Mouse (Mus musculus): ENCODE results near the gene Sync. TPM values are rescaled to one million over a fixed set of nuclear protein-coding genes. Genes with fewer than 3 reads are reported as not detected.

Sync gene
- polyA plus RNA-seq, 1 experiment from 2014 or later, result 1.6 TPM

- Histone ChIP-seq H3K4me3 (ENCODE audit: low read depth, low read length) (no peak overlapping the region), H3K9me3 (ENCODE audit: control insufficient read depth, low read length) (no peaks in the 10 kb centered on the region), H3K4me2 (ENCODE audit: low read depth) (no peak overlapping the region), H3K36me3 (ENCODE audit: control insufficient read depth, insufficient read depth, low read length) (no peaks in the 10 kb centered on the region), H3K4me1 (ENCODE audit: control insufficient read depth, insufficient read depth, low read length) (no peaks in the 10 kb centered on the region), H3K27me3 (ENCODE audit: control insufficient read depth, insufficient read depth, low read length) (no peaks in the 10 kb centered on the region), H3K27ac (ENCODE audit: low read depth, low read length) (no peak overlapping the region), H3K9ac (ENCODE audit: low read length) (no peak overlapping the region)
- 27% methylated on average over 15 of the region's 15 CpGs for WGBS
- no peak for DNase-seq (ENCODE audit: low spot score)
- no peak for ATAC-seq (ENCODE audit: insufficient read depth, low FRiP score, low TSS enrichment)
Measured at GRCm38 (mm10) chr4:129271991-129272755, 15.2 kb upstream of the Sync start.

- 52% methylated on average over 5 of the region's 5 CpGs for WGBS
- Histone ChIP-seq H3K36me3 (ENCODE audit: control insufficient read depth, insufficient read depth, low read length) (no peaks in the 10 kb centered on the region), H3K4me2 (ENCODE audit: low read depth) (no peak overlapping the region), H3K4me3 (ENCODE audit: low read depth, low read length) (no peak overlapping the region), H3K9me3 (ENCODE audit: control insufficient read depth, low read length) (no peaks in the 10 kb centered on the region), H3K4me1 (ENCODE audit: control insufficient read depth, insufficient read depth, low read length) (no peaks in the 10 kb centered on the region), H3K27ac (ENCODE audit: low read depth, low read length) (no peak overlapping the region), H3K27me3 (ENCODE audit: control insufficient read depth, insufficient read depth, low read length) (no peaks in the 10 kb centered on the region), H3K9ac (ENCODE audit: low read length) (no peak overlapping the region)
- ATAC-seq (ENCODE audit: insufficient read depth, low FRiP score, low TSS enrichment) (no peak), DNase-seq (ENCODE audit: low spot score) (no peak)
Measured at GRCm38 (mm10) chr4:129272756-129273046, 14.7 kb upstream of the Sync start.

- Histone ChIP-seq H3K9ac (ENCODE audit: low read length) (no peak overlapping the region), H3K4me1 (ENCODE audit: control insufficient read depth, insufficient read depth, low read length) (no peaks in the 10 kb centered on the region), H3K27me3 (ENCODE audit: control insufficient read depth, insufficient read depth, low read length) (no peaks in the 10 kb centered on the region), H3K4me2 (ENCODE audit: low read depth) (no peak overlapping the region), H3K27ac (ENCODE audit: low read depth, low read length) (no peak overlapping the region), H3K4me3 (ENCODE audit: low read depth, low read length) (no peak overlapping the region), H3K9me3 (ENCODE audit: control insufficient read depth, low read length) (no peaks in the 10 kb centered on the region), H3K36me3 (ENCODE audit: control insufficient read depth, insufficient read depth, low read length) (no peaks in the 10 kb centered on the region)
- 3% methylated on average over 18 of the region's 18 CpGs for WGBS
- DNase-seq (ENCODE audit: low spot score), result peak; percentile 87
- peak; percentile 13; the same call in 1 of the 2 replicates for ATAC-seq (ENCODE audit: insufficient read depth, low FRiP score, low TSS enrichment)
Measured at GRCm38 (mm10) chr4:129276453-129276865, 11.0 kb upstream of the Sync start.

GRCm38 (mm10) chr4:129282786-129283185 is 4.6 kb upstream of the Sync start:
- no peaks in the 10 kb centered on the region for H3K36me3 ChIP-seq (ENCODE audit: control insufficient read depth, insufficient read depth, low read length)
- no peak for ATAC-seq (ENCODE audit: insufficient read depth, low FRiP score, low TSS enrichment)
- H3K27ac ChIP-seq (ENCODE audit: low read depth, low read length), result no peak overlapping the region
- no peak for DNase-seq (ENCODE audit: low spot score)
- peaks cover 12% of the 10 kb centered on the region for H3K27me3 ChIP-seq (ENCODE audit: control insufficient read depth, insufficient read depth, low read length)
- H3K4me3 ChIP-seq (ENCODE audit: low read depth, low read length), result no peak overlapping the region
- no peaks in the 10 kb centered on the region for H3K9me3 ChIP-seq (ENCODE audit: control insufficient read depth, low read length)
- H3K9ac ChIP-seq (ENCODE audit: low read length), result no peak overlapping the region
- 83% methylated on average over 5 of the region's 5 CpGs for WGBS
- H3K4me1 ChIP-seq (ENCODE audit: control insufficient read depth, insufficient read depth, low read length), result peaks cover 10% of the 10 kb centered on the region; the same call in 1 of the 2 replicates
- H3K4me2 ChIP-seq (ENCODE audit: low read depth), result no peak overlapping the region

GRCm38 (mm10) chr4:129283226-129283625 is 4.2 kb upstream of the Sync start:
- ATAC-seq (ENCODE audit: insufficient read depth, low FRiP score, low TSS enrichment) (no peak), DNase-seq (ENCODE audit: low spot score) (no peak)
- Histone ChIP-seq H3K9ac (ENCODE audit: low read length) (no peak overlapping the region), H3K9me3 (ENCODE audit: control insufficient read depth, low read length) (no peaks in the 10 kb centered on the region), H3K36me3 (ENCODE audit: control insufficient read depth, insufficient read depth, low read length) (no peaks in the 10 kb centered on the region), H3K4me2 (ENCODE audit: low read depth) (no peak overlapping the region), H3K4me3 (ENCODE audit: low read depth, low read length) (no peak overlapping the region), H3K27me3 (ENCODE audit: control insufficient read depth, insufficient read depth, low read length) (peaks cover 12% of the 10 kb centered on the region), H3K27ac (ENCODE audit: low read depth, low read length) (no peak overlapping the region), H3K4me1 (ENCODE audit: control insufficient read depth, insufficient read depth, low read length) (peaks cover 11% of the 10 kb centered on the region; the same call in 1 of the 2 replicates)
- WGBS, result 75% methylated on average over 5 of the region's 5 CpGs

GRCm38 (mm10) chr4:129284685-129285084 is 2.7 kb upstream of the Sync start:
- H3K4me2 ChIP-seq (ENCODE audit: low read depth), result no peak overlapping the region
- ATAC-seq (ENCODE audit: insufficient read depth, low FRiP score, low TSS enrichment) (no peak), DNase-seq (ENCODE audit: low spot score) (no peak)
- H3K4me3 ChIP-seq (ENCODE audit: low read depth, low read length), result no peak overlapping the region
- no peaks in the 10 kb centered on the region for H3K36me3 ChIP-seq (ENCODE audit: control insufficient read depth, insufficient read depth, low read length)
- peaks cover 12% of the 10 kb centered on the region for H3K27me3 ChIP-seq (ENCODE audit: control insufficient read depth, insufficient read depth, low read length)
- H3K9me3 ChIP-seq (ENCODE audit: control insufficient read depth, low read length), result no peaks in the 10 kb centered on the region
- WGBS, result 91% methylated on average over 2 of the region's 2 CpGs
- peaks cover 11% of the 10 kb centered on the region; the same call in 1 of the 2 replicates for H3K4me1 ChIP-seq (ENCODE audit: control insufficient read depth, insufficient read depth, low read length)
- H3K9ac ChIP-seq (ENCODE audit: low read length), result no peak overlapping the region
- H3K27ac ChIP-seq (ENCODE audit: low read depth, low read length), result no peak overlapping the region

GRCm38 (mm10) chr4:129286001-129286682 is 1.3 kb upstream of the Sync start:
- ATAC-seq (ENCODE audit: insufficient read depth, low FRiP score, low TSS enrichment), result no peak
- no peak overlapping the region for H3K4me3 ChIP-seq (ENCODE audit: low read depth, low read length)
- peaks cover 11% of the 10 kb centered on the region; the same call in 1 of the 2 replicates for H3K4me1 ChIP-seq (ENCODE audit: control insufficient read depth, insufficient read depth, low read length)
- H3K27ac ChIP-seq (ENCODE audit: low read depth, low read length), result no peak overlapping the region
- peaks cover 12% of the 10 kb centered on the region for H3K27me3 ChIP-seq (ENCODE audit: control insufficient read depth, insufficient read depth, low read length)
- peak overlapping the region; percentile 93 for H3K4me2 ChIP-seq (ENCODE audit: low read depth)
- no peaks in the 10 kb centered on the region for H3K36me3 ChIP-seq (ENCODE audit: control insufficient read depth, insufficient read depth, low read length)
- no peak for DNase-seq (ENCODE audit: low spot score)
- H3K9me3 ChIP-seq (ENCODE audit: control insufficient read depth, low read length), result no peaks in the 10 kb centered on the region
- 68% methylated on average over 5 of the region's 5 CpGs for WGBS
- H3K9ac ChIP-seq (ENCODE audit: low read length), result no peak overlapping the region

- H3K4me3 ChIP-seq (ENCODE audit: low read depth, low read length), result peak overlapping the region; percentile 45
- DNase-seq (ENCODE audit: low spot score), result peak; percentile 26
- peak overlapping the region; percentile 93 for H3K4me2 ChIP-seq (ENCODE audit: low read depth)
- H3K9me3 ChIP-seq (ENCODE audit: control insufficient read depth, low read length), result no peaks in the 10 kb centered on the region
- H3K27ac ChIP-seq (ENCODE audit: low read depth, low read length), result 0 out of 2 replicates have a peak overlapping the region, but pooled peaks have one; percentile 35
- H3K9ac ChIP-seq (ENCODE audit: low read length), result peak overlapping the region; percentile 58
- 4% methylated on average over 28 of the region's 28 CpGs for WGBS
- 0 out of 2 replicates have a peak, but pooled peaks have one; percentile 27 for ATAC-seq (ENCODE audit: insufficient read depth, low FRiP score, low TSS enrichment)
- no peaks in the 10 kb centered on the region for H3K36me3 ChIP-seq (ENCODE audit: control insufficient read depth, insufficient read depth, low read length)
- H3K4me1 ChIP-seq (ENCODE audit: control insufficient read depth, insufficient read depth, low read length), result peaks cover 11% of the 10 kb centered on the region; the same call in 1 of the 2 replicates
- peaks cover 12% of the 10 kb centered on the region for H3K27me3 ChIP-seq (ENCODE audit: control insufficient read depth, insufficient read depth, low read length)
Measured at GRCm38 (mm10) chr4:129286683-129287471, 540 bp upstream of the Sync start.
